Mouse (Mus musculus) liver, adult 2 months (tissue): ENCODE results near the gene Casz1.

Experiments used
- CTCF ChIP-seq: fragments of 200-500 bp; IDR thresholded peaks from 2 replicates; pipeline ENCODE4 v1.5.1; 2011; ENCODE audit warnings: low read depth, low read length, control low read depth
- POLR2A ChIP-seq: fragments of 200-500 bp; IDR thresholded peaks from 2 replicates; pipeline ENCODE4 v1.6.1; 2011; ENCODE audit warnings: low read length, control low read depth; ENCODE audit not compliant: insufficient read depth; ENCODE audit errors: extremely low read depth

DNA sequence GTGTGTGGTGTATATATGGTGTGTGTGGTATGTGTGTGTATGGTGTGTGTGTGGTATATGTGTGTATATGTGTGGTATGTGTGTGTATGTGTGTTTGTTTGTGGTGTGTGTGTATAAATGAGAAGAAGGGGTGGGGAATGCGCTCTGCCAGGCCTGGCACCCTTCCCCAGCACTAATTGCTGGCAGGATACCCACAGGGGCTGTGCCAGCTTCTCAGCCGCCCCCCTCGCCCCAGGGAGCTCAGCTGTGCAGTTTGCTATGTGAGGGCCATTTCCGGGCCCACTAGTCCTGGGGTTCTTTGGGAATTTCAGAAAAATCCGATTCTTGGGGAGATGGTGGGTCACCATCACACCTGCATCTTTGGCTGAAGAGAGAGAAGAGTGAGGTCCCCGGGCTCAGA lies 9.0 kb downstream of the Casz1 start:
- no peak for TF ChIP-seq CTCF
- no peak for TF ChIP-seq POLR2A
